Mouse (Mus musculus): Measurements from ENCODE around the gene Itgb2. TPM values are rescaled to one million over a fixed set of nuclear protein-coding genes. Genes with fewer than 3 reads are reported as not detected.

Itgb2 gene
- polyA plus RNA-seq, 1 experiment = 154 TPM

DNA sequence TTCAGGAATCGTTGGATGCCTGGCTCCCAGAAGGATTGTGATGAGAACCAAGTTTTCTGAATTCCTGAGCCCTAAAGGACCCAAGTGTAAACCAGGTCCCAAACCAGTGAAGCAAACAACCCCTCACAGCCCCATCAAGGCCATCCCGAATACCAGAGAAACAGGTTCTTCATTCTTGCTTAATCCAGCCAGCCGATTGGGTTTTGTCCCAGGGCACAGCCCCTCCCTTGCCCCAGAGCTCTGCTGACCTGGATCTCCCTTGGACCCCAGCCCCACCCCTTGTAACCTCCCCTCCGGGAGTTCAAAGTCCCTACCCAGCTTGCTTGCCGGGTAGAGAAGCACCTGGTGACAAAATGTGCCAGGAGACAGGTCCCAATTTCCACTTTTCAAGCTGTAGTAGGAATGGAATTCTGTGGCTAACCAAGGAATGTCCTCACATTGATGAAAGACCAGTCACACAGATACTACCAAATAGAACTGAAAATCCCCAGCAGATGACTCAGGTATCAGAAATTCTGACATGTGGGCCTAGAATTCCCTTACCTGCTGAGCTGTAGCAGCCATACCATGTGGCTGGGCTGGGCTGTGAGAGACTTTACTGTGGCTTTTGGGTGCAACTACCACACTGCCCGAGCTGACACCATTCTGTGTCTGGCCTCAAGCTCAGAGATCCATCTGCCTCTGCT is 40.1 kb downstream of the Itgb2 start:
- 81% methylated on average over 6 of the region's 6 CpGs for WGBS
- no peak overlapping the region for H3K4me3 ChIP-seq (ENCODE audit: extremely low read depth, insufficient read depth, insufficient read length)
- no peak for DNase-seq (ENCODE audit: low read depth in 1 of 2, low spot score in 2 of 2)
- H3K27me3 ChIP-seq (ENCODE audit: control insufficient read depth, insufficient read depth, low read length) = no peaks in the 10 kb centered on the region
- H3K27ac ChIP-seq (ENCODE audit: insufficient read depth, low read length) = no peak overlapping the region
- peaks cover 3% of the 10 kb centered on the region; the same call in 1 of the 2 replicates for H3K36me3 ChIP-seq (ENCODE audit: control insufficient read depth, insufficient read depth, low read length)
- TF ChIP-seq CTCF (IDR thresholded peaks at IDR 0.05; ENCODE audit: extremely low read depth, insufficient read depth, insufficient read length, insufficient replicate concordance) = no peak
- TF ChIP-seq POLR2A (IDR thresholded peaks at IDR 0.05; ENCODE audit: low read depth, low read length) = no peak
- H3K4me1 ChIP-seq (ENCODE audit: control insufficient read depth, insufficient read depth, insufficient read length) = no peaks in the 10 kb centered on the region

DNA sequence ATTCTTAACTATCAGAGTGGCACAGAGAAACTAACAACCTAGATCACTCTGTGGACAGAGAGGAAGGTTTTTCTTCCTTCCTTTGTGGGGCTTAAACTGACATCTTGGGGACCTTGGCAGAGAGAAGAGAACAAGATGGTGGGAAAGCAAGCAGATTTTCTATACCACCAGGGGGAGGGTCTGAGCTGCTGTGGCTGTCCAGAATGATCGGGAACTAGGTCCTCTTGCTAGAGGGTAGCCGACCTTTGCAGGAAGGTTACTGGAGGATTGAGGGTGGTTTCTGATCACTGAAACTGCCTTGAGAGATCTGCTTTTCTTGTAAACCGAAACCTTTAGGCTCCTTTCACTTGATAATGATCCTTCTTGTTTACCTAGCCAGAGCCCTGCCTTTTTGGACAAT is 42.2 kb downstream of the Itgb2 start:
- 26% methylated on average over 3 of the region's 3 CpGs for WGBS
- no peak overlapping the region for H3K4me3 ChIP-seq (ENCODE audit: extremely low read depth, insufficient read depth, insufficient read length)
- H3K36me3 ChIP-seq (ENCODE audit: control insufficient read depth, insufficient read depth, low read length) = no peaks in the 10 kb centered on the region
- H3K27ac ChIP-seq (ENCODE audit: insufficient read depth, low read length) = no peak overlapping the region
- H3K27me3 ChIP-seq (ENCODE audit: control insufficient read depth, insufficient read depth, low read length) = no peaks in the 10 kb centered on the region
- H3K4me1 ChIP-seq (ENCODE audit: control insufficient read depth, insufficient read depth, insufficient read length) = no peaks in the 10 kb centered on the region
- no peak for DNase-seq (ENCODE audit: low read depth in 1 of 2, low spot score in 2 of 2)
- TF ChIP-seq POLR2A (IDR thresholded peaks at IDR 0.05; ENCODE audit: low read depth, low read length) = no peak
- TF ChIP-seq CTCF (IDR thresholded peaks at IDR 0.05; ENCODE audit: extremely low read depth, insufficient read depth, insufficient read length, insufficient replicate concordance) = no peak

DNA sequence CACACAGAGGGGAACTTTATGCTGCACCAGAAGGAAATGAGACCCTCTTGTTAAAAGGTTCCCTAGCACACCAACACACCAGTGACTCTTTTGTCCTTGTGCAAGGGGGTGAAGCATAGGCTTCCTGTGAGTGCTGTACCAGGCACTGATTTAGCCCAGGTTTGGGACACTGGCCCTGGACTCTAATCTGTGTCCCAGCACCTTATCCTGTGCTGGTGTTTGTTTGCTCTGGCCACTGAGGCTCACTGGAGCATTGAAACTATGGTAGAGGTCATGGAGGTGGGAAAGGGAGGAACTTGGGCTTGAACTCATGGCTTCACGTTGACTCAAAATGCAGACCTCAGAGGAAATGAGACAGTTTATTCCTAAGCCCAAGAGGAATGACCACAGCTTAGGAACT is 43.1 kb downstream of the Itgb2 start:
- 88% methylated on average over 1 of the region's 1 CpGs for WGBS
- Histone ChIP-seq H3K4me3 (ENCODE audit: extremely low read depth, insufficient read depth, insufficient read length) (no peak overlapping the region), H3K4me1 (ENCODE audit: control insufficient read depth, insufficient read depth, insufficient read length) (no peaks in the 10 kb centered on the region), H3K27me3 (ENCODE audit: control insufficient read depth, insufficient read depth, low read length) (no peaks in the 10 kb centered on the region), H3K27ac (ENCODE audit: insufficient read depth, low read length) (no peak overlapping the region), H3K36me3 (ENCODE audit: control insufficient read depth, insufficient read depth, low read length) (no peaks in the 10 kb centered on the region)
- DNase-seq (ENCODE audit: low read depth in 1 of 2, low spot score in 2 of 2) = no peak
- TF ChIP-seq CTCF (IDR thresholded peaks at IDR 0.05; ENCODE audit: extremely low read depth, insufficient read depth, insufficient read length, insufficient replicate concordance) (no peak), POLR2A (IDR thresholded peaks at IDR 0.05; ENCODE audit: low read depth, low read length) (no peak)

GRCm38 (mm10) chr10:77580027-77580920 is 50.2 kb downstream of the Itgb2 start:
- TF ChIP-seq POLR2A (IDR thresholded peaks at IDR 0.05; ENCODE audit: low read depth, low read length) (no peak), CTCF (IDR thresholded peaks at IDR 0.05; ENCODE audit: extremely low read depth, insufficient read depth, insufficient read length, insufficient replicate concordance) (no peak)
- no peak for DNase-seq (ENCODE audit: low read depth in 1 of 2, low spot score in 2 of 2)
- peaks cover 7% of the 10 kb centered on the region; the same call in 1 of the 2 replicates for H3K4me1 ChIP-seq (ENCODE audit: control insufficient read depth, insufficient read depth, insufficient read length)
- H3K4me3 ChIP-seq (ENCODE audit: extremely low read depth, insufficient read depth, insufficient read length) = no peak overlapping the region
- WGBS = 79% methylated on average over 10 of the region's 10 CpGs
- no peak overlapping the region for H3K27ac ChIP-seq (ENCODE audit: insufficient read depth, low read length)
- no peaks in the 10 kb centered on the region for H3K36me3 ChIP-seq (ENCODE audit: control insufficient read depth, insufficient read depth, low read length)
- H3K27me3 ChIP-seq (ENCODE audit: control insufficient read depth, insufficient read depth, low read length) = no peaks in the 10 kb centered on the region

GRCm38 (mm10) chr10:77581023-77581407 is 51.0 kb downstream of the Itgb2 start:
- peak overlapping the region; percentile 64 for H3K27ac ChIP-seq (ENCODE audit: insufficient read depth, low read length)
- TF ChIP-seq POLR2A (IDR thresholded peaks at IDR 0.05; ENCODE audit: low read depth, low read length) (no peak), CTCF (IDR thresholded peaks at IDR 0.05; ENCODE audit: extremely low read depth, insufficient read depth, insufficient read length, insufficient replicate concordance) (no peak)
- no peaks in the 10 kb centered on the region for H3K27me3 ChIP-seq (ENCODE audit: control insufficient read depth, insufficient read depth, low read length)
- peak overlapping the region; percentile 61 for H3K4me3 ChIP-seq (ENCODE audit: extremely low read depth, insufficient read depth, insufficient read length)
- WGBS = 12% methylated on average over 8 of the region's 8 CpGs
- no peak for DNase-seq (ENCODE audit: low read depth in 1 of 2, low spot score in 2 of 2)
- no peaks in the 10 kb centered on the region for H3K36me3 ChIP-seq (ENCODE audit: control insufficient read depth, insufficient read depth, low read length)
- peaks cover 7% of the 10 kb centered on the region; the same call in 1 of the 2 replicates for H3K4me1 ChIP-seq (ENCODE audit: control insufficient read depth, insufficient read depth, insufficient read length)

DNA sequence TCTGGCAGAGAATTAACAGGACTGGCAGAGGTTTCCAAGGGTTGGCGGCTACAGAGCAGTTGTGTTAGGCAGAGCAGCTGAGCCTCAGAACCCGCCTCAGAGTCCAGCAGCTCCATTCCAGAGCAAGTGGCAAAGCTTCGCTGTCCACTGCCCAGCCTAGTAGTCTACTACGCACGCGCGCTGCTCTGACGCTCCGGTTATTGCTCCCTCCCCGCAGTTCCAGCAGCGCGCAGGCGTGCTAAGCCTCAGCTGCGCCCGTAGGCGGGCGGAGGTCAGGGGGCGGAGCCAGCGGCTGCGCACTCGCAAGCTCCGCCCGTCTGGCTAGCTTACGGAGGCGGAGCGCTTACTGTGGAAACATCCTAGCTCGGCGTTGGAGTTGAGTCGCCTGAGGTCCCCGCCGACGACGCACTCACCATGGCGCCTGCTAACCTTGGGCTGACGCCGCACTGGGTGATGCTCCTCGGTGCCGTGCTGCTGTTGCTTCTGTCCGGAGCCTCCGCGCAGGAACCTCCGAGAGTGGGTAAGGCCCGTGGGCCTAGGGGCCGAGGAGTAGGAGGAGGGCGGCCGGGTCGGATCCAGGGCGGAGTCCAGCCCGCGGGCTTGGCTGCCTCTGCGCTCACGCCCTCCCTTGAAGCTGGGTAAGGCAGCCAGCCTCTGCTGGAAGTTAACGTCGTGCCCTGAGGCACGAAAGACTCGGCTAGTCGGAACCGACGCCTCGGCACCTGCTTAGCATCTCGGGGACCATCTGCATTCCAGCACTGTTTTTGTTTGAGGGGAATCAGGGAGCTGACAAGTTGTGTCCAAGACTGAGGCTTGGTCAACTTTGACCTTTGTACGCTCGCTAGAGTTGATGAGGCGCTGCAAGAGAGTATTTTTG is 51.6 kb downstream of the Itgb2 start, which contains the start of gene Pttg1ip:
Gene Pttg1ip, plus strand, starts transcription at position 313 of the 877 bp plus-strand sequence.
- Histone ChIP-seq H3K4me3 (ENCODE audit: extremely low read depth, insufficient read depth, insufficient read length) (peak within 1 kb of the TSS; percentile 88), H3K36me3 (ENCODE audit: control insufficient read depth, insufficient read depth, low read length) (no peaks in the 10 kb centered on the region), H3K27me3 (ENCODE audit: control insufficient read depth, insufficient read depth, low read length) (no peaks in the 10 kb centered on the region), H3K4me1 (ENCODE audit: control insufficient read depth, insufficient read depth, insufficient read length) (peaks cover 7% of the 10 kb centered on the region; the same call in 1 of the 2 replicates), H3K27ac (ENCODE audit: insufficient read depth, low read length) (peak within 1 kb of the TSS; percentile 94)
- WGBS = under 1% methylated on average over 64 of the region's 64 CpGs
- DNase-seq (ENCODE audit: low read depth in 1 of 2, low spot score in 2 of 2) = peak; percentile 94
- TF ChIP-seq CTCF (IDR thresholded peaks at IDR 0.05; ENCODE audit: extremely low read depth, insufficient read depth, insufficient read length, insufficient replicate concordance) (no peak), POLR2A (IDR thresholded peaks at IDR 0.05; ENCODE audit: low read depth, low read length) (peak; percentile 93)

Measured in spleen, adult 2 months (tissue).